Mouse (Mus musculus) T-cell, adult 66 days (primary cell): ENCODE measurements around the gene Slc5a5. TPM values are rescaled to one million over a fixed set of nuclear protein-coding genes. Genes with fewer than 3 reads are reported as not detected.

Experiments used
- total RNA-seq, 2 experiments: library from RNA; stranded (reverse); gene quantifications; 3 replicates in 1 of 2; 4 replicates in 1 of 2; pipeline ENCODE4 v1.2.4; 2023

Slc5a5 gene
- total RNA-seq, result not detected

GRCm38 (mm10) chr8:70892022-70892895 lies at the start of gene Slc5a5:
Gene Slc5a5, minus strand, starts transcription at chr8:70892757.

GRCm38 (mm10) chr8:70905831-70906736 lies 13.5 kb upstream of the Slc5a5 start, which contains the start of gene Map1s:
Gene Map1s, plus strand, starts transcription at chr8:70905932.

DNA sequence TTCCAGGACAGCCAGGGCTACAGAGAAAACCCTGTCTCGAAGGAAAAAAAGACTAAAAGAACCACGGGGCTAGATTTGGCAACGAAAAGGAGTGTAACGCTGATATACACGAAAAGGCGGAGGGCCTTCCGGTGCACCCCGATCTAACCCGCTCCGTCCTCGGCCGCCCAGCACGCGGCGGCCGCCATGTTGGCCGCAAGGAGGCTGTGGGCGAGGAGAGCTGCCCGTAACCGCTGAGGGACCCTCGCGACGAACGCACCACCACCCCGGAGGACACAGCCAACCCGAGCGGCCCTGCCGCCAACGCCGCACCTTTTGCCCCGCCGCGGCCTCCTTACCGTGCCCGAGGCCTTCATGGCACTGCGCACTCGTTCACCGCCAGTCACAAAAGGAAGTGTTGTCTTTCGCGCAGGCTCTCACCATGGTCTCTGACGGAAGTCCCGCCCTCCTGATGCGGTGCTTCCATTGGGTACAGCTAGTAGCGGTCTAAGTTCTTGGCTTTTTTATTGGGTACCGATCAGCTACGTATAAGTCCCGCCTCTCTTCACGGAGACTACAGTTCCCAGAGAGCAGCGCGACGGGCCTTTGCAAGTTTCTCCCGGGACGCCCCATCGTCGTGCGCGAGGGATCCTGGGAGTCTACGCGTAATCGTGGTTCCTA lies 4.6 kb upstream of the Slc5a5 start, which contains the start of gene Rpl18a:
Rpl18a (minus strand) TSS at position 392 of the 660 bp plus-strand sequence.

DNA sequence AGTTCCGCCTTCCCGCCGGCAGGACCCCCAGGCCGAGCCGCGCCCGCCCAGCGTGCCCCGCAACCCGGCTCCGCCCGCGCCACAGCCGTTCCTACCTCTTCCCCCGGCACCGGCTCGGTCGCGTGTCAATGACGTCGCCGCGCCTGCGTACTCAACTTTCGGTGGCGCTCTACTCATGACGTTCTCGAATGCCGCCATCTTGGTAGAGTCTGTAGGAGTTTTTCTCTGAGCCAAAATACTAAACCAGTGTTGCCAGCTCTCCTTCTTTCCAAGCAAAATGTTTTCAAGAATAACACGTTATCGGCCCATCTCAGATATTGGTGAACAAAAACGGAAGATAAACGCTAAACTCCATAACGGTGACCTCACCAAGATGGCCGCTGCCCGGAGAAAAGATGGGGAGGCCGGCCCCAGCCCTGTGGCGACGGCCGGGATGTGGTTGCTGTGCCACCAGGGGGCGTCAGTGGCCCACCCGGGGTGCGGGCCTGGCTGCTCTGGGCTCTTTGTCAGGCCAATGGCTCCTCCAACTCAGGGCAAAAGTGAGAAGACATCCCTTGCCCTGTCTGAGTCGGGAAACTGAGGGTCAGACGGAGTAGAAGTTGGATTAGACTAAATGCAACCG lies 19.1 kb downstream of the Slc5a5 start, which contains the start of gene Ccdc124:
Ccdc124 (minus strand) TSS at position 572 of the 622 bp plus-strand sequence.

GRCm38 (mm10) chr8:70862824-70863641 lies 29.5 kb downstream of the Slc5a5 start, which contains the start of gene Kcnn1:
Gene Kcnn1, minus strand, starts transcription at chr8:70863258.

GRCm38 (mm10) chr8:70839408-70840351 lies 52.9 kb downstream of the Slc5a5 start, which contains the start of gene Arrdc2:
Gene Arrdc2, minus strand, starts transcription at chr8:70839720.

Other genes starting within 250 kb of the Slc5a5 start
- gene Pgpep1, start 232.4 kb downstream of the Slc5a5 start, total RNA-seq, result 1 to 10 TPM; 2.6 to 3.7 TPM
- gene Lsm4, start 219.5 kb downstream of the Slc5a5 start, total RNA-seq, result 100 to 1,000 TPM; 133 to 142 TPM
- 100 to 1,000 TPM; 758 to 827 TPM for gene Jund, start 193.8 kb downstream of the Slc5a5 start, total RNA-seq
- 1 to 10 TPM; 3.7 to 7.6 TPM for gene Iqcn, start 189.3 kb downstream of the Slc5a5 start, total RNA-seq
- not detected for gene Gm3336, start 174.2 kb downstream of the Slc5a5 start, total RNA-seq
- under 1 TPM; 0.32 to 0.47 TPM for gene Pde4c, start 169.0 kb downstream of the Slc5a5 start, total RNA-seq
- 1 to 10 TPM; 6.0 to 6.4 TPM for gene Rab3a, start 138.1 kb downstream of the Slc5a5 start, total RNA-seq
- 10 to 100 TPM; 20.7 to 25.0 TPM for gene Mpv17l2, start 131.8 kb downstream of the Slc5a5 start, total RNA-seq
- 10 to 100 TPM; 14.2 to 17.2 TPM for gene Pik3r2, start 116.0 kb downstream of the Slc5a5 start, total RNA-seq
- gene Mast3, start 87.7 kb downstream of the Slc5a5 start, total RNA-seq, result 100 to 1,000 TPM; 188 to 190 TPM
- gene Il12rb1, start 84.3 kb downstream of the Slc5a5 start, total RNA-seq, result 10 to 100 TPM in 1 of 2 experiments, 1 to 10 TPM in 1; 8.1 to 19.1 TPM
- gene Arrdc2, start 53.0 kb downstream of the Slc5a5 start, total RNA-seq, result 10 to 100 TPM; 36.5 to 42.1 TPM
- gene Kcnn1, start 29.5 kb downstream of the Slc5a5 start, total RNA-seq, result not detected
- 10 to 100 TPM; 36.5 to 43.1 TPM for gene Ccdc124, start 18.8 kb downstream of the Slc5a5 start, total RNA-seq
- 1,000 to 10,000 TPM; 4,919 to 4,946 TPM for gene Rpl18a, start 4.7 kb upstream of the Slc5a5 start, total RNA-seq
- gene Map1s, start 13.2 kb upstream of the Slc5a5 start, total RNA-seq, result 10 to 100 TPM; 61.1 to 74.6 TPM